Mouse (Mus musculus): ENCODE measurements around the gene Ppp2r5b. TPM values are rescaled to one million over a fixed set of nuclear protein-coding genes. Genes with fewer than 3 reads are reported as not detected.

Ppp2r5b gene
- total and polyA plus RNA-seq, 3 experiments = 2.8 to 9.8 (median 3.4) TPM

- Histone ChIP-seq H3K4me2 (ENCODE audit: insufficient read depth, low read depth, poor library complexity, severe bottlenecking) (peak overlapping the region; percentile 69), H3K27ac (ENCODE audit: insufficient read depth, low read depth) (peak overlapping the region; percentile 99), H3K4me1 (ENCODE audit: control insufficient read depth in 1 of 2, insufficient read depth in 2 of 2) (peaks cover 23 to 54% of the 10 kb centered on the region in 2 experiments), H3K9me3 (replicated peaks; ENCODE audit: low read length) (no peaks in the 10 kb centered on the region), H3K27me3 (replicated peaks) (no peaks in the 10 kb centered on the region), H3K4me3 (replicated peaks in 1 of 3; ENCODE audit: low read depth in 2 of 3, low read length in 2 of 3, poor library complexity in 1 of 3) (peak overlapping the region; percentile 70 to 99 (median 99)), H3K9ac (ENCODE audit: insufficient read depth, low read depth) (peak overlapping the region; percentile 92), H3K36me3 (replicated peaks in 1 of 2; ENCODE audit: control insufficient read depth in 1 of 2, insufficient read depth in 1 of 2, low read length in 1 of 2) (peaks cover 58 to 61% of the 10 kb centered on the region in 2 experiments), H3K79me2 (replicated peaks; ENCODE audit: control insufficient read depth, extremely low read depth, insufficient read depth, poor library complexity, severe bottlenecking) (peaks cover 71% of the 10 kb centered on the region)
- TF ChIP-seq CTCF (conservative IDR thresholded peaks at IDR 0.05 in 1 of 2, IDR thresholded peaks at IDR 0.05 in 1 of 2; ENCODE audit: low read depth in 2 of 2, low read length in 2 of 2) = no peak
- TF ChIP-seq TBP (conservative IDR thresholded peaks at IDR 0.05; ENCODE audit: low read depth, low read length) = no peak
- TF ChIP-seq RAD21 (IDR thresholded peaks at IDR 0.05; ENCODE audit: low read depth, low read length) = no peak
- TF ChIP-seq CHD1 (IDR thresholded peaks at IDR 0.05; ENCODE audit: low read depth, low read length) = peak; percentile 80
- peak; percentile 12; the same call in 1 of the 2 replicates for TF ChIP-seq POLR2A (IDR thresholded peaks at IDR 0.05; ENCODE audit: low read depth, low read length)
- TF ChIP-seq TCF12 (IDR thresholded peaks at IDR 0.05; ENCODE audit: low read depth, low read length) = peak; percentile 13; the same call in 1 of the 2 replicates
- no peak for TF ChIP-seq NELFE (IDR thresholded peaks at IDR 0.05; ENCODE audit: low read depth, low read length)
- TF ChIP-seq GABPA (IDR thresholded peaks at IDR 0.05; ENCODE audit: insufficient replicate concordance, low read depth, low read length) = no peak
- no peak for TF ChIP-seq USF2 (conservative IDR thresholded peaks at IDR 0.05; ENCODE audit: low read depth, low read length)
- no peak for TF ChIP-seq ELF1 (IDR thresholded peaks at IDR 0.05; ENCODE audit: low read depth, low read length)
- no peak for TF ChIP-seq USF1 (IDR thresholded peaks at IDR 0.05; ENCODE audit: low read depth, low read length)
- TF ChIP-seq ZMIZ1 (IDR thresholded peaks at IDR 0.05; ENCODE audit: low read depth, low read length) = 0 out of 2 replicates have a peak, but pooled peaks have one; percentile 48
- TF ChIP-seq SIN3A (IDR thresholded peaks at IDR 0.05; ENCODE audit: low read length) = peak; percentile 80
- 0 out of 2 replicates have a peak, but pooled peaks have one; percentile 22 for TF ChIP-seq MAX (IDR thresholded peaks at IDR 0.05; ENCODE audit: low read length)
- no peak for TF ChIP-seq MXI1 (IDR thresholded peaks at IDR 0.05; ENCODE audit: low read depth, low read length)
- 0 out of 2 replicates have a peak, but pooled peaks have one; percentile 31 for TF ChIP-seq MYC (IDR thresholded peaks at IDR 0.05; ENCODE audit: low read depth, low read length)
- TF ChIP-seq NRF1 (IDR thresholded peaks at IDR 0.05; ENCODE audit: low read depth, low read length) = peak; percentile 71; the same call in 1 of the 2 replicates
- in situ Hi-C loops (cut with MboI; ENCODE audit: low pct_ligation_motif_present, low pct_unique_long_range_greater_than_20kb, low sequenced_read_pairs) = no loop called here
- dilution Hi-C loops (cut with MboI; ENCODE audit: extremely low pct_ligation_motif_present, extremely low pct_unique_long_range_greater_than_20kb, low sequenced_read_pairs) = no loop called here
- DNase-seq (ENCODE audit: extremely low read depth) = no peak
Observed at GRCm38 (mm10) chr19:6279481-6280144, 43.9 kb upstream of the Ppp2r5b start.

- in situ Hi-C loops (cut with MboI; ENCODE audit: low pct_ligation_motif_present, low pct_unique_long_range_greater_than_20kb, low sequenced_read_pairs) (no loop called here), dilution Hi-C loops (cut with MboI; ENCODE audit: extremely low pct_ligation_motif_present, extremely low pct_unique_long_range_greater_than_20kb, low sequenced_read_pairs) (no loop called here)
- Histone ChIP-seq H3K27ac (ENCODE audit: insufficient read depth, low read depth) (peak overlapping the region; percentile 99), H3K36me3 (replicated peaks in 1 of 2; ENCODE audit: control insufficient read depth in 1 of 2, insufficient read depth in 1 of 2, low read length in 1 of 2) (peaks cover 48 to 52% of the 10 kb centered on the region in 2 experiments), H3K79me2 (replicated peaks; ENCODE audit: control insufficient read depth, extremely low read depth, insufficient read depth, poor library complexity, severe bottlenecking) (peaks cover 60% of the 10 kb centered on the region), H3K9ac (ENCODE audit: insufficient read depth, low read depth) (peak overlapping the region; percentile 92), H3K4me1 (ENCODE audit: control insufficient read depth in 1 of 2, insufficient read depth in 2 of 2) (peaks cover 26 to 54% of the 10 kb centered on the region in 2 experiments), H3K27me3 (replicated peaks) (no peaks in the 10 kb centered on the region), H3K9me3 (replicated peaks; ENCODE audit: low read length) (no peaks in the 10 kb centered on the region), H3K4me2 (ENCODE audit: insufficient read depth, low read depth, poor library complexity, severe bottlenecking) (peak overlapping the region; percentile 69), H3K4me3 (replicated peaks in 1 of 3; ENCODE audit: low read depth in 2 of 3, low read length in 2 of 3, poor library complexity in 1 of 3) (peak overlapping the region; percentile 70 to 99 (median 99))
- TF ChIP-seq TCF12 (IDR thresholded peaks at IDR 0.05; ENCODE audit: low read depth, low read length) = peak; percentile 65
- TF ChIP-seq USF1 (IDR thresholded peaks at IDR 0.05; ENCODE audit: low read depth, low read length) = no peak
- 0 out of 2 replicates have a peak, but pooled peaks have one; percentile 23 for TF ChIP-seq ELF1 (IDR thresholded peaks at IDR 0.05; ENCODE audit: low read depth, low read length)
- peak; percentile 41; the same call in 1 of the 2 replicates for TF ChIP-seq ZMIZ1 (IDR thresholded peaks at IDR 0.05; ENCODE audit: low read depth, low read length)
- TF ChIP-seq CHD1 (IDR thresholded peaks at IDR 0.05; ENCODE audit: low read depth, low read length) = peak; percentile 31; the same call in 1 of the 2 replicates
- peak; percentile 46; the same call in 1 of the 2 replicates for TF ChIP-seq MAX (IDR thresholded peaks at IDR 0.05; ENCODE audit: low read length)
- 0 out of 2 replicates have a peak, but pooled peaks have one; percentile 47 for TF ChIP-seq UBTF (IDR thresholded peaks at IDR 0.05; ENCODE audit: low read depth, low read length)
- no peak for TF ChIP-seq POLR2A (IDR thresholded peaks at IDR 0.05; ENCODE audit: low read depth, low read length)
- 0 out of 2 replicates have a peak, but pooled peaks have one; percentile 67 for TF ChIP-seq MAZ (IDR thresholded peaks at IDR 0.05; ENCODE audit: low read depth, low read length)
- peak; percentile 78 for TF ChIP-seq SIN3A (IDR thresholded peaks at IDR 0.05; ENCODE audit: low read length)
- 0 out of 2 replicates have a peak, but pooled peaks have one; percentile 32 for TF ChIP-seq EP300 (IDR thresholded peaks at IDR 0.05; ENCODE audit: low read length)
- no peak for TF ChIP-seq KAT2A (IDR thresholded peaks at IDR 0.05; ENCODE audit: insufficient replicate concordance, low read length)
- no peak for TF ChIP-seq MAFK (IDR thresholded peaks at IDR 0.05; ENCODE audit: insufficient replicate concordance, low read length)
- TF ChIP-seq ETS1 (conservative IDR thresholded peaks at IDR 0.05; ENCODE audit: low read depth, low read length) = peak; percentile 50; the same call in 1 of the 2 replicates
- TF ChIP-seq JUND (conservative IDR thresholded peaks at IDR 0.05; ENCODE audit: low read depth, low read length) = peak; percentile 44; the same call in 1 of the 2 replicates
- TF ChIP-seq MXI1 (IDR thresholded peaks at IDR 0.05; ENCODE audit: low read depth, low read length) = peak; percentile 70
- TF ChIP-seq TBP (conservative IDR thresholded peaks at IDR 0.05; ENCODE audit: low read depth, low read length) = 0 out of 2 replicates have a peak, but pooled peaks have one; percentile 53
- peak; percentile 20; the same call in 1 of the 2 replicates for TF ChIP-seq BHLHE40 (IDR thresholded peaks at IDR 0.05; ENCODE audit: low read depth, low read length)
- TF ChIP-seq ZNF384 (IDR thresholded peaks at IDR 0.05; ENCODE audit: low read depth, low read length) = no peak
- TF ChIP-seq NELFE (IDR thresholded peaks at IDR 0.05; ENCODE audit: low read depth, low read length) = peak; percentile 40; the same call in 1 of the 2 replicates
- TF ChIP-seq CHD2 (IDR thresholded peaks at IDR 0.05; ENCODE audit: low read length) = 0 out of 2 replicates have a peak, but pooled peaks have one; percentile 49
- no peak for DNase-seq (ENCODE audit: extremely low read depth)
Observed at GRCm38 (mm10) chr19:6278439-6279073, 42.9 kb upstream of the Ppp2r5b start.
